Mouse (Mus musculus) cerebellum, adult 2 months (tissue): Measurements from ENCODE around the gene Prss53.
"Not testable (repeated sequence)": the region's sequence is repeated elsewhere in the genome, so short reads cannot be mapped to it uniquely, and the experiment has no call there.

ENCODE experiments used
- CTCF ChIP-seq: fragments of 200-500 bp; IDR thresholded peaks from 2 replicates; pipeline ENCODE4 v1.5.1; 2011; ENCODE audit warnings: low read depth, mild to moderate bottlenecking, control low read depth, low read length, moderate library complexity, borderline replicate concordance; ENCODE audit not compliant: insufficient read depth
- POLR2A ChIP-seq: fragments of 200-500 bp; IDR thresholded peaks from 2 replicates; pipeline ENCODE4 v1.6.1; 2011; ENCODE audit warnings: low read length, control low read depth, borderline replicate concordance; ENCODE audit not compliant: insufficient read depth

- TF ChIP-seq POLR2A = not testable (repeated sequence)
- TF ChIP-seq CTCF = 0 out of 2 replicates have a peak, but pooled peaks have one; percentile 17
These were observed 52.9 kb downstream of the Prss53 start for GRCm38 (mm10) chr7:127837878-127838277.
